Mouse (Mus musculus) megakaryocyte, embryonic 14.5 days (primary cell): ENCODE data around the gene Olfr976.

Experiments used
- FLI1 ChIP-seq: IDR thresholded peaks from 2 replicates; pipeline ENCODE4 v1.6.1; 2012; ENCODE audit warnings: low read length, inconsistent platforms, mixed read lengths
- GATA1 ChIP-seq: IDR thresholded peaks from 3 replicates; pipeline ENCODE4 v1.6.1; 2012; ENCODE audit warnings: mixed read lengths, low read length, inconsistent platforms, borderline replicate concordance

- TF ChIP-seq GATA1 (no peak), FLI1 (no peak)
These were observed 23.7 kb downstream of the Olfr976 start, which contains the start of gene Olfr974 for GRCm38 (mm10) chr9:39937201-39937600.
